Comparison of ENCODE assay signal across 7 mouse cellular contexts in the genomic region with DNA sequence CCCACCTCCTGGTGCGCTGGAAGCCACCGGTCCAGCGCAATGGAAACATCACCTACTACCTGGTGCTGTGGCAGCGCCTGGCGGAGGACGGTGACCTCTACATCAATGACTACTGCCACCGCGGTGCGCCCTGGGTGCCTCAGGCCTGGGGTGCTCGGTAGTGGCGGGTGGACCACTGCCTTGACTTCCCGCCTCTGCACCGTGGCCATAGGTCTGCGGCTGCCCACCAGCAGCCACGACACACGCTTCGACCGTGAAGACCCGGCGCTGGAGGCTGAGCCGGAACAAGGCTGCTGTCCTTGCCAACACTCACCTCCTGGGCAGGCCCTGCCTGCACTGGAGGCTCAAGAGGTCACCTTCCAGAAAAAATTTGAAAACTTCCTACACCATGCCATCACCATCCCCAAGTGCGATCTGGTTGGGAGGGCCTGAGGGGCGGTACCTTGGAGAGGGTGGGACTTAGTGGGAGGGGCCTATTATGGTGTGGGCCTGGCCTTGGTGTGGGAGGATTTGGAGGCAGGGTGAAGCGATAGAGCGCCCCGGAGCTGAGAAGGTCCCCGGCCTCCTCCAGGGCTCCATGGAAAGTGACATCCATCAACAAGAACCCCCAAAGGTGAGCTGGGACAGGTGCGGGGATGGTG. TPM values are rescaled to one million over a fixed set of nuclear protein-coding genes. Genes with fewer than 3 reads are reported as not detected.
DNase-seq lines count a peak whose midpoint lies in the region; ATAC-seq lines count a peak whose summit lies in the region.

No protein-coding gene starts in this region.

- H3K9ac ChIP-seq in hindbrain, embryonic 16.5 days (ENCODE audit: low read depth, low read length) = peak overlapping the region; percentile 30; the same call in 1 of the 2 replicates
- H3K9ac ChIP-seq in liver, embryonic 16.5 days (ENCODE audit: low read depth, low read length) = no peak overlapping the region

- ATAC-seq in hindbrain, embryonic 16.5 days = peak; percentile 70
- no peak for ATAC-seq in liver, embryonic 16.5 days (ENCODE audit: low read depth)

- no peaks in the 10 kb centered on the region for H3K36me3 ChIP-seq in hindbrain, embryonic 16.5 days (ENCODE audit: control insufficient read depth, insufficient read depth, low read length)
- H3K36me3 ChIP-seq in liver, embryonic 16.5 days (ENCODE audit: control insufficient read depth, insufficient read depth) = no peaks in the 10 kb centered on the region

- H3K4me3 ChIP-seq in hindbrain, embryonic 16.5 days (ENCODE audit: low read length) = peak overlapping the region; percentile 26
- 0 out of 2 replicates have a peak overlapping the region, but pooled peaks have one; percentile 3 for H3K4me3 ChIP-seq in liver, embryonic 16.5 days (ENCODE audit: low read depth, low read length)

- peaks cover 7% of the 10 kb centered on the region; the same call in 1 of the 2 replicates for H3K4me1 ChIP-seq in hindbrain, embryonic 16.5 days (ENCODE audit: control insufficient read depth, insufficient read depth, low read depth, low read length)
- H3K4me1 ChIP-seq in liver, embryonic 16.5 days (ENCODE audit: control insufficient read depth, low read depth, low read length) = no peaks in the 10 kb centered on the region; the same call in 1 of the 2 replicates

- H3K27ac ChIP-seq in hindbrain, embryonic 16.5 days (ENCODE audit: low read depth, low read length) = no peak overlapping the region
- no peak overlapping the region for H3K27ac ChIP-seq in liver, embryonic 16.5 days (ENCODE audit: low read length)

- H3K4me2 ChIP-seq in hindbrain, embryonic 16.5 days (ENCODE audit: low read length) = peak overlapping the region; percentile 42
- no peak overlapping the region for H3K4me2 ChIP-seq in liver, embryonic 16.5 days (ENCODE audit: low read depth, low read length)

- no peaks in the 10 kb centered on the region for H3K9me3 ChIP-seq in hindbrain, embryonic 16.5 days (ENCODE audit: control insufficient read depth, low read length)
- no peaks in the 10 kb centered on the region for H3K9me3 ChIP-seq in liver, embryonic 16.5 days (replicated peaks; ENCODE audit: control insufficient read depth, low read length)

- WGBS in hindbrain, embryonic 16.5 days = 4% methylated on average over 28 of the region's 28 CpGs
- WGBS in liver, embryonic 16.5 days (ENCODE audit: insufficient replicate concordance) = 7% methylated on average over 28 of the region's 28 CpGs

- peak; percentile 48 for DNase-seq in ES-CJ7 (ENCODE audit: low read depth, low spot score)
- DNase-seq in R1 (ENCODE audit: low read depth, low spot score) = peak; percentile 73
- DNase-seq in cerebellum, postnatal 36 days = no peak
- DNase-seq in adrenal gland, postnatal 36 days = no peak
- no peak for DNase-seq in ovary, postnatal 36 days (ENCODE audit: low spot score)

- H3K27me3 ChIP-seq in hindbrain, embryonic 16.5 days (replicated peaks; ENCODE audit: control insufficient read depth, insufficient read depth, low read length) = peaks cover 32% of the 10 kb centered on the region
- H3K27me3 ChIP-seq in liver, embryonic 16.5 days (ENCODE audit: control insufficient read depth, insufficient read depth, low read depth, low read length) = peaks cover 48% of the 10 kb centered on the region

RNA-seq across cellular contexts. Expression of gene Insrr, which starts 12.7 kb away (rescaled TPM):
- 0.49 and 0.85 TPM in 2 replicates for polyA plus RNA-seq in hindbrain, embryonic 16.5 days (2015; fragmentation: Nextera tagmentation; extraction: Ambion mirVana)
- 0.01 TPM in 1 of 2 replicates, not detected in the other for polyA plus RNA-seq in liver, embryonic 16.5 days (2015; fragmentation: Nextera tagmentation; extraction: Ambion mirVana)
- under 1 TPM; 0.56 to 0.86 TPM for total RNA-seq in adrenal gland, postnatal 36 days (2021)

RNA-seq across cellular contexts. Expression of gene Ntrk1, which starts 14.5 kb away (rescaled TPM):
- 6.6 and 7.3 TPM in 2 replicates for polyA plus RNA-seq in hindbrain, embryonic 16.5 days (2015; fragmentation: Nextera tagmentation; extraction: Ambion mirVana)
- 0.16 and 0.18 TPM in 2 replicates for polyA plus RNA-seq in liver, embryonic 16.5 days (2015; fragmentation: Nextera tagmentation; extraction: Ambion mirVana)
- 1 to 10 TPM; 3.8 to 6.8 TPM for total RNA-seq in adrenal gland, postnatal 36 days (2021)

RNA-seq across cellular contexts. Expression of gene Pear1, which starts 14.7 kb away (rescaled TPM):
- polyA plus RNA-seq in hindbrain, embryonic 16.5 days (2015; fragmentation: Nextera tagmentation; extraction: Ambion mirVana) = 8.4 and 10.6 TPM in 2 replicates
- polyA plus RNA-seq in liver, embryonic 16.5 days (2015; fragmentation: Nextera tagmentation; extraction: Ambion mirVana) = 6.0 and 6.5 TPM in 2 replicates
- total RNA-seq in adrenal gland, postnatal 36 days (2021) = 10 to 100 TPM; 20.3 to 30.7 TPM

RNA-seq across cellular contexts. Expression of gene Sh2d2a, which starts 37.1 kb away (rescaled TPM):
- not detected in 2 replicates for polyA plus RNA-seq in hindbrain, embryonic 16.5 days (2015; fragmentation: Nextera tagmentation; extraction: Ambion mirVana)
- 0.29 and 0.37 TPM in 2 replicates for polyA plus RNA-seq in liver, embryonic 16.5 days (2015; fragmentation: Nextera tagmentation; extraction: Ambion mirVana)
- total RNA-seq in adrenal gland, postnatal 36 days (2021) = under 1 TPM in 1 of 2 experiments, not detected in 1; 0.36 TPM

Comparison
In these comparisons a context has a peak if more than half of its experiments do, and no peak if none do; other contexts are left out.
1. DNase-seq: peak in ES-CJ7 (single experiment) and R1 (single experiment); none in cerebellum, postnatal 36 days (0 of 2), adrenal gland, postnatal 36 days (0 of 2) and ovary, postnatal 36 days (single experiment).